Mouse (Mus musculus) heart, postnatal 4 days (tissue): Measurements from ENCODE around the gene Gtsf1. TPM values are rescaled to one million over a fixed set of nuclear protein-coding genes. Genes with fewer than 3 reads are reported as not detected.

Source experiments
- DNase-seq: peaks from one replicate; pipeline ENCODE4 v3.0.0; 2021
- total RNA-seq, 2 experiments: library from RNA; stranded (reverse); gene quantifications; 2 replicates each; pipeline ENCODE4 v1.2.3; 2021

Gene Gtsf1
- total RNA-seq, 2 experiments from 2014 or later = 1.3 to 1.8 TPM

GRCm38 (mm10) chr15:103377752-103378664 lies 52.3 kb downstream of the Gtsf1 start:
- no peak for DNase-seq

GRCm38 (mm10) chr15:103376837-103377269 lies 53.4 kb downstream of the Gtsf1 start:
- peak; percentile 72 for DNase-seq

- no peak for DNase-seq
These were observed 55.0 kb downstream of the Gtsf1 start for GRCm38 (mm10) chr15:103375112-103375800.

GRCm38 (mm10) chr15:103372461-103372860 lies 57.8 kb downstream of the Gtsf1 start:
- DNase-seq = no peak

- peak; percentile 7 for DNase-seq
These were observed 58.5 kb downstream of the Gtsf1 start for GRCm38 (mm10) chr15:103371741-103372140.

- peak; percentile 46 for DNase-seq
These were observed 59.1 kb downstream of the Gtsf1 start for GRCm38 (mm10) chr15:103371208-103371607.

GRCm38 (mm10) chr15:103370462-103370861 lies 59.8 kb downstream of the Gtsf1 start:
- DNase-seq = peak; percentile 3

GRCm38 (mm10) chr15:103369123-103369522 lies 61.1 kb downstream of the Gtsf1 start:
- no peak for DNase-seq

- no peak for DNase-seq
These were observed 61.9 kb downstream of the Gtsf1 start for GRCm38 (mm10) chr15:103368179-103368940.

GRCm38 (mm10) chr15:103366376-103367149 lies 63.7 kb downstream of the Gtsf1 start, which contains the start of gene Itga5:
Itga5 (minus strand) TSS chr15:103366763.
- peak; percentile 87 for DNase-seq

- DNase-seq = peak; percentile 74
These were observed 64.5 kb downstream of the Gtsf1 start for GRCm38 (mm10) chr15:103365471-103366375.

- DNase-seq = no peak
These were observed 65.5 kb downstream of the Gtsf1 start for GRCm38 (mm10) chr15:103364761-103365160.

- no peak for DNase-seq
These were observed 66.5 kb downstream of the Gtsf1 start for GRCm38 (mm10) chr15:103363809-103364208.

- no peak for DNase-seq
These were observed 67.3 kb downstream of the Gtsf1 start for GRCm38 (mm10) chr15:103362950-103363349.

GRCm38 (mm10) chr15:103362333-103362732 lies 67.9 kb downstream of the Gtsf1 start:
- no peak for DNase-seq

GRCm38 (mm10) chr15:103361269-103361668 lies 69.0 kb downstream of the Gtsf1 start:
- DNase-seq = no peak

GRCm38 (mm10) chr15:103359869-103360602 lies 70.2 kb downstream of the Gtsf1 start:
- DNase-seq = no peak

- DNase-seq = no peak
These were observed 71.2 kb downstream of the Gtsf1 start for GRCm38 (mm10) chr15:103359122-103359510.

- peak; percentile 52 for DNase-seq
These were observed 71.8 kb downstream of the Gtsf1 start for GRCm38 (mm10) chr15:103358278-103359121.
